Mouse (Mus musculus) myocyte (in vitro differentiated cells): ENCODE measurements around the gene Ubxn2a. TPM values are rescaled to one million over a fixed set of nuclear protein-coding genes. Genes with fewer than 3 reads are reported as not detected.

Source experiments
- H3K27me3 ChIP-seq: one replicate; pipeline ENCODE4 v1.6.1; 2011; ENCODE audit not compliant: control insufficient read depth, insufficient read depth, insufficient read length
- H3K36me3 ChIP-seq: one replicate; pipeline ENCODE4 v1.6.1; 2011; ENCODE audit not compliant: control insufficient read depth, insufficient read depth
- H3K4me2 ChIP-seq: one replicate; pipeline ENCODE4 v1.6.1; 2011; ENCODE audit warnings: low read depth, control low read depth
- H3K4me3 ChIP-seq: one replicate; pipeline ENCODE4 v1.5.1; 2011; ENCODE audit warnings: mild to moderate bottlenecking, control low read depth, moderate library complexity
- H3K79me2 ChIP-seq: one replicate; pipeline ENCODE4 v1.6.1; 2011; ENCODE audit not compliant: control insufficient read depth, insufficient read depth
- H3ac ChIP-seq: one replicate; pipeline ENCODE4 v1.6.1; 2011; ENCODE audit not compliant: control insufficient read depth, insufficient read length
- CEBPB ChIP-seq: IDR thresholded peaks from 2 replicates; pipeline ENCODE4 v1.6.1; 2011; ENCODE audit warnings: mild to moderate bottlenecking, moderate library complexity; ENCODE audit not compliant: poor library complexity, insufficient read depth, severe bottlenecking
- E2F4 ChIP-seq: IDR thresholded peaks from one replicate; pipeline ENCODE4 v1.6.1; 2011; ENCODE audit warnings: mild to moderate bottlenecking, control low read depth, moderate library complexity; ENCODE audit not compliant: insufficient read depth
- MAX ChIP-seq: IDR thresholded peaks from one replicate; pipeline ENCODE4 v1.6.1; 2011; ENCODE audit warnings: low read depth, mild to moderate bottlenecking, control low read depth
- MYOD1 ChIP-seq, 3 experiments: IDR thresholded peaks; one replicate each; pipeline ENCODE4 v1.6.1; 2011; ENCODE audit warnings: control low read depth in 2 of 3, low read depth in 2 of 3, mild to moderate bottlenecking in 2 of 3, moderate library complexity in 1 of 3; ENCODE audit not compliant: insufficient read length in 2 of 3, control insufficient read depth in 1 of 3
- MYOG ChIP-seq, 3 experiments: IDR thresholded peaks; one replicate each; pipeline ENCODE4 v1.6.1; 2011; ENCODE audit warnings: control low read depth in 2 of 3, low read depth in 2 of 3, mild to moderate bottlenecking in 2 of 3; ENCODE audit not compliant: insufficient read length in 2 of 3, control insufficient read depth in 1 of 3, insufficient read depth in 1 of 3
- POLR2A ChIP-seq: IDR thresholded peaks from one replicate; pipeline ENCODE4 v1.6.1; 2011; ENCODE audit warnings: low read depth, mild to moderate bottlenecking, control low read depth, moderate library complexity; ENCODE audit not compliant: insufficient read length
- POLR2AphosphoS2 ChIP-seq: IDR thresholded peaks from one replicate; pipeline ENCODE4 v1.6.1; 2011; ENCODE audit warnings: low read depth, control low read depth; ENCODE audit not compliant: insufficient read length
- REST ChIP-seq: IDR thresholded peaks from one replicate; pipeline ENCODE4 v1.6.1; 2011; ENCODE audit warnings: mild to moderate bottlenecking, control low read depth, moderate library complexity; ENCODE audit not compliant: insufficient read depth, insufficient read length
- SRF ChIP-seq: IDR thresholded peaks from one replicate; pipeline ENCODE4 v1.6.1; 2011; ENCODE audit warnings: low read depth; ENCODE audit not compliant: control insufficient read depth, insufficient read length
- TCF12 ChIP-seq: IDR thresholded peaks from one replicate; pipeline ENCODE4 v1.6.1; 2011; ENCODE audit warnings: mild to moderate bottlenecking, control low read depth; ENCODE audit not compliant: poor library complexity, insufficient read depth, severe bottlenecking
- TCF3 ChIP-seq: IDR thresholded peaks from one replicate; pipeline ENCODE4 v1.6.1; 2011; ENCODE audit warnings: low read depth, control low read depth; ENCODE audit not compliant: insufficient read length
- USF1 ChIP-seq: IDR thresholded peaks from one replicate; pipeline ENCODE4 v1.6.1; 2011; ENCODE audit warnings: low read depth, mild to moderate bottlenecking, control low read depth, moderate library complexity
- polyA plus RNA-seq: library from polyadenylated mRNA; unstranded; fragments of >200 nt; fragmentation: generic; extraction: Trizol; gene quantifications from one replicate; pipeline ENCODE4 v1.2.1, GENCODE M21; 2012; ENCODE audit warnings: missing spikeins

Ubxn2a gene
- polyA plus RNA-seq, 1 experiment: 4.9 TPM

- no peaks in the 10 kb centered on the region for H3K79me2 ChIP-seq
- H3ac ChIP-seq: no peak overlapping the region
- no peak overlapping the region for H3K4me2 ChIP-seq
- H3K27me3 ChIP-seq: no peaks in the 10 kb centered on the region
- TF ChIP-seq TCF12 (no peak), TCF3 (no peak), MYOD1 (IDR thresholded peaks at IDR 0.05; ENCODE audit: control insufficient read depth in 1 of 3, insufficient read length in 2 of 3, low read depth in 2 of 3) (no peak), MAX (no peak), POLR2A (no peak), USF1 (no peak), REST (no peak), CEBPB (no peak), E2F4 (no peak), SRF (no peak), MYOG (IDR thresholded peaks at IDR 0.05; ENCODE audit: control insufficient read depth in 1 of 3, insufficient read depth in 1 of 3, insufficient read length in 2 of 3, low read depth in 2 of 3) (no peak), POLR2AphosphoS2 (no peak)
- peaks cover 3% of the 10 kb centered on the region for H3K36me3 ChIP-seq
- H3K4me3 ChIP-seq: no peak overlapping the region
These were observed 25.4 kb downstream of the Ubxn2a start for GRCm38 (mm10) chr12:4882086-4882485.

GRCm38 (mm10) chr12:4879048-4879447, 28.5 kb downstream of the Ubxn2a start:
- Histone ChIP-seq H3K36me3 (no peaks in the 10 kb centered on the region), H3K27me3 (no peaks in the 10 kb centered on the region), H3ac (no peak overlapping the region), H3K79me2 (no peaks in the 10 kb centered on the region), H3K4me2 (no peak overlapping the region), H3K4me3 (no peak overlapping the region)
- TF ChIP-seq TCF12 (no peak), MAX (no peak), POLR2AphosphoS2 (no peak), TCF3 (no peak), POLR2A (no peak), USF1 (no peak), CEBPB (no peak), MYOD1 (IDR thresholded peaks at IDR 0.05; ENCODE audit: control insufficient read depth in 1 of 3, insufficient read length in 2 of 3, low read depth in 2 of 3) (no peak), E2F4 (no peak), MYOG (IDR thresholded peaks at IDR 0.05; ENCODE audit: control insufficient read depth in 1 of 3, insufficient read depth in 1 of 3, insufficient read length in 2 of 3, low read depth in 2 of 3) (no peak), SRF (no peak), REST (no peak)

- Histone ChIP-seq H3K79me2 (no peaks in the 10 kb centered on the region), H3K4me3 (no peak overlapping the region), H3K4me2 (no peak overlapping the region), H3K36me3 (no peaks in the 10 kb centered on the region), H3ac (no peak overlapping the region), H3K27me3 (no peaks in the 10 kb centered on the region)
- TF ChIP-seq MAX: no peak
- TF ChIP-seq CEBPB: no peak
- TF ChIP-seq USF1: no peak
- no peak for TF ChIP-seq REST
- no peak for TF ChIP-seq POLR2A
- peak in 2 of 3 experiments; percentile 39 to 69 for TF ChIP-seq MYOD1 (IDR thresholded peaks at IDR 0.05; ENCODE audit: control insufficient read depth in 1 of 3, insufficient read length in 2 of 3, low read depth in 2 of 3)
- no peak for TF ChIP-seq TCF12
- no peak for TF ChIP-seq SRF
- TF ChIP-seq TCF3: no peak
- TF ChIP-seq MYOG (IDR thresholded peaks at IDR 0.05; ENCODE audit: control insufficient read depth in 1 of 3, insufficient read depth in 1 of 3, insufficient read length in 2 of 3, low read depth in 2 of 3): peak in 1 of 3 experiments; percentile 35
- no peak for TF ChIP-seq E2F4
These were observed 29.2 kb downstream of the Ubxn2a start for GRCm38 (mm10) chr12:4878296-4878783.

GRCm38 (mm10) chr12:4875623-4876022, 31.9 kb downstream of the Ubxn2a start:
- TF ChIP-seq USF1: no peak
- TF ChIP-seq REST: no peak
- no peak for TF ChIP-seq E2F4
- no peak for TF ChIP-seq POLR2AphosphoS2
- TF ChIP-seq TCF12: no peak
- no peak for TF ChIP-seq MYOG (IDR thresholded peaks at IDR 0.05; ENCODE audit: control insufficient read depth in 1 of 3, insufficient read depth in 1 of 3, insufficient read length in 2 of 3, low read depth in 2 of 3)
- TF ChIP-seq TCF3: no peak
- TF ChIP-seq SRF: no peak
- no peak for TF ChIP-seq POLR2A
- no peak for TF ChIP-seq MYOD1 (IDR thresholded peaks at IDR 0.05; ENCODE audit: control insufficient read depth in 1 of 3, insufficient read length in 2 of 3, low read depth in 2 of 3)
- TF ChIP-seq CEBPB: no peak
- no peak for TF ChIP-seq MAX
- no peak overlapping the region for H3K4me2 ChIP-seq
- no peaks in the 10 kb centered on the region for H3K79me2 ChIP-seq
- H3ac ChIP-seq: no peak overlapping the region
- no peaks in the 10 kb centered on the region for H3K36me3 ChIP-seq
- no peak overlapping the region for H3K4me3 ChIP-seq
- H3K27me3 ChIP-seq: no peaks in the 10 kb centered on the region
